Mouse (Mus musculus) stomach, embryonic 14.5 days (tissue): ENCODE results near the gene Slco1a6. TPM values are rescaled to one million over a fixed set of nuclear protein-coding genes. Genes with fewer than 3 reads are reported as not detected.
"Not testable (repeated sequence)": the region's sequence is repeated elsewhere in the genome, so short reads cannot be mapped to it uniquely, and the experiment has no call there.

Source experiments
- ATAC-seq: fragments of 200-750 bp; cut with Nextera tagmentation; 2 replicates; pipeline ENCODE4 v1.8.0; 2017; ENCODE audit warnings: low read depth, moderate TSS enrichment; ENCODE audit not compliant: insufficient number of reproducible peaks, insufficient read depth, low FRiP score
- H3K27ac ChIP-seq: fragments of 300-500 bp; sonication (generic); 2 replicates; pipeline ENCODE4 v1.5.1; 2014; ENCODE audit warnings: mild to moderate bottlenecking, low read length, moderate library complexity, mixed read lengths
- H3K27me3 ChIP-seq: fragments of 300-500 bp; sonication (generic); 2 replicates; pipeline ENCODE4 v1.6.1; 2014; ENCODE audit warnings: low read length, control low read depth, mixed read lengths; ENCODE audit not compliant: control insufficient read depth, insufficient read depth
- H3K36me3 ChIP-seq: fragments of 300-500 bp; sonication (generic); 2 replicates; pipeline ENCODE4 v1.6.1; 2014; ENCODE audit warnings: mild to moderate bottlenecking, control low read depth, low read length, moderate library complexity, mixed read lengths; ENCODE audit not compliant: control insufficient read depth, insufficient read depth
- H3K4me1 ChIP-seq: fragments of 300-500 bp; sonication (generic); 2 replicates; pipeline ENCODE4 v1.6.1; 2014; ENCODE audit warnings: low read length, control low read depth, mixed read lengths; ENCODE audit not compliant: control insufficient read depth, insufficient read depth
- H3K4me2 ChIP-seq: fragments of 300-500 bp; sonication (generic); replicated peaks from 2 replicates; pipeline ENCODE4 v1.6.1; 2014; ENCODE audit warnings: low read depth, low read length, control low read depth
- H3K4me3 ChIP-seq: fragments of 300-500 bp; sonication (generic); 2 replicates; pipeline ENCODE4 v1.5.1; 2014; ENCODE audit warnings: low read depth, low read length, control low read depth
- H3K9ac ChIP-seq: fragments of 300-500 bp; sonication (generic); replicated peaks from 2 replicates; pipeline ENCODE4 v1.6.1; 2014; ENCODE audit warnings: low read depth, mild to moderate bottlenecking, control low read depth, low read length, moderate library complexity, mixed read lengths
- H3K9me3 ChIP-seq: fragments of 300-500 bp; sonication (generic); 2 replicates; pipeline ENCODE4 v1.6.1; 2016; ENCODE audit warnings: low read depth, low read length, control low read depth; ENCODE audit not compliant: control insufficient read depth
- WGBS: fragments of 180-500 bp; shearing (Covaris S2); extraction: QIAGEN DNeasy Blood & Tissue Kit; methylation state at CpG from one replicate; pipeline ENCODE4 v1.1.7; 2014; 5-methylcytosine and 5-hydroxymethylcytosine counted together
- polyA plus RNA-seq: library from polyadenylated mRNA; unstranded; fragments of >200 nt; fragmentation: Nextera tagmentation; extraction: Ambion mirVana; gene quantifications from 2 replicates; pipeline ENCODE4 v1.2.1, GENCODE M21; 2014

The Slco1a6 gene
- polyA plus RNA-seq, 1 experiment from 2014 or later = not detected

DNA sequence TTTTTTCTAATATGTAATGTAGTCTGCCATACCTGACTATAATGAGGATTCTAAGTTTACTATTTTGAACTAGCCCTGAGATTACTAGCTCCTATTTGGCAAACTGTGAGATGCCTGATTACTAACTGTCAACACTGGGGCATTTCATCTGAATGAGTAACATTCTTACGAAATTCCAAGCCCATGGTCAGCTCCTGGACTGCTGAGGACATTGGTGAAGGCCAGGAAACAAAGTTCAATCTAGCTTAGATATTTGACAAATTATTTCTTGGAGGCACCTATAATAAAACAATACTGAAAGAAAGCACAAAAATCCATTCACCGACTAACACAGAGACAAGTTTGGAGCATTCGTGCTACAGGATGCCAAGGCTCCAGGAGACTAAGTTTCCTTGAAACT lies 150.0 kb downstream of the Slco1a6 start:
- H3K36me3 ChIP-seq, H3K4me3 ChIP-seq, H3K27me3 ChIP-seq, H3K4me2 ChIP-seq, H3K9ac ChIP-seq, ATAC-seq, H3K27ac ChIP-seq, H3K4me1 ChIP-seq, H3K9me3 ChIP-seq: not testable (repeated sequence)
- WGBS = 83% methylated on average over 3 of the region's 3 CpGs

DNA sequence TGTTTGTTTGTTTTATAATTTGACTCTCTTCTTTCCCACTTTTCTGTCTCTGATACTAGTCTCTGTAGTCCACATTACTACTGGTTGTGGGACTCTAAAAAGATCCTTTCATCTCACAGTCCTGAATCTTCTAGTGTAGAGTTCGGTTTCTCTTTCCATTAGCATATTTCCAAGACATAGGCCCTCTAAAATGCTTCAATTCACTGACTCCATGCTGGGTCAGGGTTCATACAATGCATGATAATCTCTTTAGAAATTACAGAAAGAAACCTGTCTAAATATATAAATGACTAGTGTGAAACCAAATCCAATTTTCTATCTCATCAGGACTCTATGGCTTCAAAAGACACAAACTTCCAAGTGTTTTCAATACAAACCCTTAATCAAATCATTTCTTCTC lies 160.6 kb downstream of the Slco1a6 start:
- no peak overlapping the region for H3K9ac ChIP-seq
- no peaks in the 10 kb centered on the region for H3K4me1 ChIP-seq
- H3K9me3 ChIP-seq = no peaks in the 10 kb centered on the region
- H3K36me3 ChIP-seq = no peaks in the 10 kb centered on the region
- H3K4me3 ChIP-seq = no peak overlapping the region
- H3K27me3 ChIP-seq = no peaks in the 10 kb centered on the region
- WGBS = 91% methylated on average over 1 of the region's 1 CpGs
- ATAC-seq = no peak
- H3K4me2 ChIP-seq = no peak overlapping the region
- H3K27ac ChIP-seq = no peak overlapping the region

DNA sequence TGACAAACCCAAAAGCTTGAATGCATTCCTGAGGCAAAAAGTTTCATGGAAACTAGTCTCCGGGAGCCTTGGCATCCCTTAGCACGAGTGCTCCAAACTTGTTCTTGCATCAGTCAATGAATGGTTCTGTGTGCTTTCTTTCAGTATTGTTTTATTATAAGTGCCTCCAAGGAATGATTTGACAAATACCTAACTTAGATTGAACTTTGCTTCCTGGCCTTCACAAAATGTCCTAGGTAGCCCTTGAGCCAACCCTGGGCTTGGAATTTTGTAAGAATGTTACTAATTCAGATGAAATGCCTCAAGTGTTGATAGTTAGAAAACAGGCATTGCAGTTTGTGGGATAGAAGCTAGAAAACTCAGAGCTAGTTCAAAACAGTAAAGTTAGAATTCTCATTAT lies 162.6 kb downstream of the Slco1a6 start:
- Histone ChIP-seq H3K27ac (no peak overlapping the region), H3K4me2 (no peak overlapping the region), H3K4me3 (no peak overlapping the region), H3K27me3 (no peaks in the 10 kb centered on the region), H3K36me3 (no peaks in the 10 kb centered on the region), H3K4me1 (no peaks in the 10 kb centered on the region), H3K9ac (no peak overlapping the region), H3K9me3 (no peaks in the 10 kb centered on the region; the same call in 1 of the 2 replicates)
- ATAC-seq = no peak
- 95% methylated on average over 2 of the region's 2 CpGs for WGBS

DNA sequence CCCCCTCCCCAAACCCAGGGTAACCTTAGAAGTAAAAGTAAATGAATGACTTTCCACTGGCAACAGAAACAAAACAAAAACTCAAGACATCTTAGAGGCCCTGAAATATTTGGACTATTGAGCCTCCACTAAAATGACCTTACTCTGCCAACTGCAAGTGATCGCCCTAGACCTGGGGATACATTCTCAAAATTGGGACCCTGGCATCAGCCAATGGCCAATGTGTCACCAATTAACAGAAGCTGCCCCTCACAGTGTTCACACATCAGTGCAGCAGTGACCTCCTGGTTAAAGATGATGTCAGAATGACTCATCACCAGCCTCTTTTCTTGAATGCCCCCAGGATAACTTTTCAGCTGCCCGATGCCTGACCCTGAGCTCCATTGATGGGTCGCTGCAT lies 166.4 kb downstream of the Slco1a6 start:
- no peaks in the 10 kb centered on the region; the same call in 1 of the 2 replicates for H3K9me3 ChIP-seq
- no peaks in the 10 kb centered on the region for H3K36me3 ChIP-seq
- WGBS = 94% methylated on average over 3 of the region's 3 CpGs
- H3K4me2 ChIP-seq = no peak overlapping the region
- no peak for ATAC-seq
- no peak overlapping the region for H3K9ac ChIP-seq
- H3K27ac ChIP-seq = no peak overlapping the region
- H3K4me3 ChIP-seq = no peak overlapping the region
- H3K27me3 ChIP-seq = no peaks in the 10 kb centered on the region
- H3K4me1 ChIP-seq = no peaks in the 10 kb centered on the region

DNA sequence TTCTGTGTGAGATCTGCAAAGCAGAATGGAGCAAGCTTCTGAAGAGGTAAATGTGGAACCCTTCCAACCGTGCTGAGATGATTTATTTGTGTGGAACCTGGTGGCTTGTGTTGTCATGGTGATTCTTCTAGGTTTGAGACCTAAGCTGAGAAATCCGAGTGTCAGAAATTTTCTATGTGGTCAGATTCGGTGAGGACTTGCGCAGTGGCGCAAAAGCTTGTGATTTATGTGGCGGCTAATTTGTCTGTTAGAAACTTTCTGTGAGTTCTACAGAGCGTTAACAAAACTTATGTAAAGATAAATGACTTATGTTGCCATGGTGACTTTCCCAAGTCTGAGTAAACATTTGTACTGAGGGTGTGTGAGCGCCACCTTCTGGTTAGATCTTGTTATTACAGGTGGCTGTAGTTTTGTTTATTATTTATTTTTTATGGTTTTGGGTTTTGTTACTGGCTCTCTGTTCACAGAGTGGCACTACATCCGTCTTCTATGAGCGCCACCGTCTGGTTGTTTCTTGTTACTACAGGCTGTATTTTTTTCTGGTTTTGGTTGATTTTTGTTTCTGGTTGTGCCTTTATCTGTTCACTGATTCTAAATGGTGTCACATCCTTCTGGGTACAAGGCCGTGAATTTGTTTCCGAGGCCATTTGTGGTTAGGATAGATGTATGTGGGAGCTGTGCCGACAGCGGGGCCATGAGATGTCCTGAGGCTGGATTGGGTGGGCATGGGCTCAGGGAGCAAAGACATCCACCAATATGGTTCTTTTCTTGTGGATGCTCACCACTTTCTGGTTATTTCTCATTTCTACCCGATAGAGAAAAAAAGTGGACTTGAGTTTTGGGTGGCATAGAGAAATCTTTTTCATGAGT lies 167.8 kb downstream of the Slco1a6 start:
- Histone ChIP-seq H3K36me3 (no peaks in the 10 kb centered on the region), H3K27me3 (no peaks in the 10 kb centered on the region), H3K27ac (no peak overlapping the region), H3K9ac (no peak overlapping the region), H3K4me2 (0 out of 2 replicates have a peak overlapping the region, but pooled peaks have one; percentile 5), H3K9me3 (no peaks in the 10 kb centered on the region; the same call in 1 of the 2 replicates), H3K4me1 (no peaks in the 10 kb centered on the region), H3K4me3 (no peak overlapping the region)
- WGBS = 36% methylated on average over 16 of the region's 16 CpGs
- peak; percentile 73; the same call in 1 of the 2 replicates for ATAC-seq

DNA sequence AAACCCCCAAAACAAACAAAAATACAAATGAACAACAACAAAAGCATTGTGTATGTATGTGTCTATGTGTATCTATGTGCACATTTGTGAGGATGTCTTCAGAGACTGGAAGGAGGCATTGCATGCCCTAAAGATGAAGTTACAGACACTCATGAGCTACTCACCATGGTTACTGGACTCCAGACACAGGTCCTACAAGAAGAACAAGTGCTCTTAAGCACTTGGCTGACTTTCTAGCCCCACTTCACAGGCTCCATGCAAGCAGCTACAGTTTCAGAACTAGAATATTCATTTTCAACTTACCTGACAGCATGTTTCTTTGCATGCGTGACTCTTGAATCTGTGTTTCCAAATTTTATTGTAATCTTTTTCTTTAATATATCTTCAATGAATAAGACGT lies 172.6 kb downstream of the Slco1a6 start:
- H3K27me3 ChIP-seq = no peaks in the 10 kb centered on the region
- H3K9me3 ChIP-seq = no peaks in the 10 kb centered on the region; the same call in 1 of the 2 replicates
- H3K27ac ChIP-seq = no peak overlapping the region
- WGBS = 79% methylated on average over 2 of the region's 2 CpGs
- no peak overlapping the region for H3K9ac ChIP-seq
- no peaks in the 10 kb centered on the region for H3K4me1 ChIP-seq
- no peak for ATAC-seq
- no peak overlapping the region for H3K4me2 ChIP-seq
- H3K4me3 ChIP-seq = no peak overlapping the region
- H3K36me3 ChIP-seq = no peaks in the 10 kb centered on the region

Other genes starting within 250 kb of the Slco1a6 start
- not detected in 2 replicates for gene Gm6614, start 197.1 kb downstream of the Slco1a6 start, polyA plus RNA-seq
- 0.30 and 3.2 TPM in 2 replicates for gene Iapp, start 89.9 kb upstream of the Slco1a6 start, polyA plus RNA-seq
- 0.29 TPM in 1 of 2 replicates, not detected in the other for gene Slco1a5, start 114.5 kb upstream of the Slco1a6 start, polyA plus RNA-seq
- gene Pyroxd1, start 137.1 kb upstream of the Slco1a6 start, polyA plus RNA-seq = 18.5 and 19.3 TPM in 2 replicates
- 25.7 and 32.9 TPM in 2 replicates for gene Recql, start 178.6 kb upstream of the Slco1a6 start, polyA plus RNA-seq
- 109 and 112 TPM in 2 replicates for gene Golt1b, start 178.7 kb upstream of the Slco1a6 start, polyA plus RNA-seq
- 1.0 and 1.3 TPM in 2 replicates for gene Spx, start 204.9 kb upstream of the Slco1a6 start, polyA plus RNA-seq